Comparison of ENCODE assay signal across 7 mouse cellular contexts in the genomic region with DNA sequence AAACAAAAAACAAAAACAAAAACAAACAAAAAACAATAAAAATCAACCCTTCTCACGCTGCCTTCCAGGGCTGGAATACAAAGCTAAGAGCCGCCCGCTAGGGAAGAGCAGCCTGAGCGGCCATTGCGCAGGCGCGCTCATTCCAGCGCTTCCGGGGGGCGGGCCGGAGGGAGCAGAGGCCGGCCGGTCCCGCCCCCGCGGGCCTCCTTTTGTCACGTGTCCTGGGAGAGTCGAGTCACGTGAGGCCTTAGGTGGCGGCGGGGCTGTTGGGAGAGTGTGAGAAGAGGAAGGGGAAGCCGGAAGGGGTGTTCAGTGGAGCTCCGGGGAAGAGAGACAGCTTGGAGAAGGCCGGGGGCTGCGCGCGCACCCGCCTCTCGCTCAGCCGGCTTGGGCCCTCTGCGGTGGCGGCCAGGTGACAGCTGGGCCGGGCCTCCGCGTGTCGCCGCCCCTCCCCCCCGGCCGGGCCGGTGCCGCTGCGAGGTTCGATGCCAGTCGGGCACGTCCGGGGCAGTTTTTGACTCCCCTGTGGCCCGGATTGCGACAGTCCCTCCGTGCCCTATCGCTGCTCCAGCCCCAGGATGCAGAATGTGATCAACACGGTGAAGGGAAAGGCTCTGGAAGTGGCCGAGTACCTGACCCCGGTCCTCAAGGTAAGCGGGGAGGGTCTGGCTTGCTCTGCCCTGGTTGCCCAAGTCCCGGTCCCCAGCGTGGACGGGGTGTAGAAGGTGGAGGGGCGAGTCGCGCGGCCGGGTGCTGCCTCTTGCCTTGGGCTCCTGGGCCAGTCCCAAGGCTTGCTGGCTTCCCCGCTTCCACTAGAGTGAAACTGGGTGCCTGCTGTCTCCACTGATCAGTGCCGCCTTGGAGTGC. TPM values are rescaled to one million over a fixed set of nuclear protein-coding genes. Genes with fewer than 3 reads are reported as not detected.
DNase-seq lines count a peak whose midpoint lies in the region; ATAC-seq lines count a peak whose summit lies in the region.

Gene Slc35a5, minus strand, starts transcription at position 185 of the 867 bp plus-strand sequence.
Gene Atg3, plus strand, starts transcription at position 264 of the 867 bp plus-strand sequence.

- peak within 1 kb of the TSS; percentile 90 for H3K4me3 ChIP-seq in embryonic facial prominence, embryonic 11.5 days (ENCODE audit: low read depth, low read length)
- peak within 1 kb of the TSS; percentile 91 for H3K4me3 ChIP-seq in limb, embryonic 10.5 days
- peak within 1 kb of the TSS; percentile 77 for H3K4me3 ChIP-seq in midbrain, embryonic 13.5 days (replicated peaks)

- peak within 1 kb of the TSS; percentile 79 for H3K4me2 ChIP-seq in embryonic facial prominence, embryonic 11.5 days (ENCODE audit: low read depth, low read length)
- H3K4me2 ChIP-seq in midbrain, embryonic 13.5 days (replicated peaks), result peak within 1 kb of the TSS; percentile 81

- peak; percentile 98 for DNase-seq in adrenal gland, postnatal 14 days
- DNase-seq in embryonic facial prominence, embryonic 11.5 days (ENCODE audit: low spot score), result peak; percentile 99
- DNase-seq in kidney, adult 11 months, result peak; percentile 97
- peak; percentile 97 for DNase-seq in limb, embryonic 10.5 days (ENCODE audit: low spot score)
- DNase-seq in spleen, adult 12 weeks (ENCODE audit: low spot score), result peak; percentile 90

- ATAC-seq in embryonic facial prominence, embryonic 11.5 days (replicated peaks; ENCODE audit: insufficient number of reproducible peaks, low FRiP score, low TSS enrichment, low read depth), result peak; percentile 99
- ATAC-seq in granulocyte monocyte progenitor cell, adult 5-6 weeks (replicated peaks; ENCODE audit: poor library complexity, severe bottlenecking), result peak; percentile 91
- ATAC-seq in midbrain, embryonic 13.5 days, result peak; percentile 99

- H3K36me3 ChIP-seq in embryonic facial prominence, embryonic 11.5 days (replicated peaks; ENCODE audit: control insufficient read depth, insufficient read depth, low read depth, low read length), result no peaks in the 10 kb centered on the region
- H3K36me3 ChIP-seq in limb, embryonic 10.5 days, result peaks cover 17% of the 10 kb centered on the region
- peaks cover 18% of the 10 kb centered on the region for H3K36me3 ChIP-seq in midbrain, embryonic 13.5 days

- 0% methylated on average over 59 of the region's 64 CpGs for WGBS in embryonic facial prominence, embryonic 11.5 days
- under 1% methylated on average over 64 of the region's 64 CpGs for WGBS in limb, embryonic 10.5 days
- under 1% methylated on average over 56 of the region's 64 CpGs for WGBS in midbrain, embryonic 13.5 days

- H3K9ac ChIP-seq in embryonic facial prominence, embryonic 11.5 days (replicated peaks; ENCODE audit: low read length), result peak within 1 kb of the TSS; percentile 83
- H3K9ac ChIP-seq in midbrain, embryonic 13.5 days (replicated peaks), result peak within 1 kb of the TSS; percentile 95

- peak within 1 kb of the TSS; percentile 65 for H3K27ac ChIP-seq in embryonic facial prominence, embryonic 11.5 days (replicated peaks; ENCODE audit: low read depth, low read length)
- H3K27ac ChIP-seq in limb, embryonic 10.5 days, result peak within 1 kb of the TSS; percentile 92
- peak within 1 kb of the TSS; percentile 93 for H3K27ac ChIP-seq in midbrain, embryonic 13.5 days

- H3K9me3 ChIP-seq in embryonic facial prominence, embryonic 11.5 days (replicated peaks; ENCODE audit: control insufficient read depth, low read length), result no peaks in the 10 kb centered on the region
- no peaks in the 10 kb centered on the region for H3K9me3 ChIP-seq in limb, embryonic 10.5 days (replicated peaks)
- no peaks in the 10 kb centered on the region for H3K9me3 ChIP-seq in midbrain, embryonic 13.5 days

- H3K27me3 ChIP-seq in embryonic facial prominence, embryonic 11.5 days (ENCODE audit: control insufficient read depth, insufficient read depth, low read length), result no peaks in the 10 kb centered on the region
- H3K27me3 ChIP-seq in limb, embryonic 10.5 days (ENCODE audit: low read depth, poor library complexity, severe bottlenecking), result no peaks in the 10 kb centered on the region
- no peaks in the 10 kb centered on the region for H3K27me3 ChIP-seq in midbrain, embryonic 13.5 days

- H3K4me1 ChIP-seq in embryonic facial prominence, embryonic 11.5 days (ENCODE audit: control insufficient read depth, insufficient read depth, low read length), result no peaks in the 10 kb centered on the region
- peaks cover 17% of the 10 kb centered on the region for H3K4me1 ChIP-seq in limb, embryonic 10.5 days
- H3K4me1 ChIP-seq in midbrain, embryonic 13.5 days (replicated peaks), result peaks cover 32% of the 10 kb centered on the region

RNA-seq across cellular contexts. Expression of gene Slc35a5, which starts in this region (rescaled TPM):
- 28.4 and 29.1 TPM in 2 replicates for total RNA-seq in adrenal gland, postnatal 14 days (2021)
- 13.0 and 16.4 TPM in 2 replicates for polyA plus RNA-seq in embryonic facial prominence, embryonic 11.5 days (2014; fragmentation: Nextera tagmentation; extraction: Ambion mirVana)
- 8.7 and 15.9 TPM in 2 replicates for total RNA-seq in granulocyte monocyte progenitor cell, adult 5-6 weeks (2014; fragmentation: Nextera tagmentation)
- total RNA-seq in granulocyte monocyte progenitor cell, adult 5-6 weeks (2017), result 10.9 and 20.1 TPM in 2 replicates
- 10.0 and 14.1 TPM in 2 replicates for polyA plus RNA-seq in limb, embryonic 10.5 days (2016; fragmentation: Nextera tagmentation; extraction: Ambion mirVana)
- 27.5 and 30.0 TPM in 2 replicates for polyA plus RNA-seq in midbrain, embryonic 13.5 days (2015; fragmentation: Nextera tagmentation; extraction: Ambion mirVana)

RNA-seq across cellular contexts. Expression of gene Atg3, which starts in this region (rescaled TPM):
- total RNA-seq in adrenal gland, postnatal 14 days (2021), result 55.1 and 55.5 TPM in 2 replicates
- polyA plus RNA-seq in embryonic facial prominence, embryonic 11.5 days (2014; fragmentation: Nextera tagmentation; extraction: Ambion mirVana), result 32.0 and 35.8 TPM in 2 replicates
- total RNA-seq in granulocyte monocyte progenitor cell, adult 5-6 weeks (2014; fragmentation: Nextera tagmentation), result 52.2 and 60.2 TPM in 2 replicates
- total RNA-seq in granulocyte monocyte progenitor cell, adult 5-6 weeks (2017), result 57.3 and 66.7 TPM in 2 replicates
- 28.3 and 31.2 TPM in 2 replicates for polyA plus RNA-seq in limb, embryonic 10.5 days (2016; fragmentation: Nextera tagmentation; extraction: Ambion mirVana)
- 46.0 and 48.8 TPM in 2 replicates for polyA plus RNA-seq in midbrain, embryonic 13.5 days (2015; fragmentation: Nextera tagmentation; extraction: Ambion mirVana)

Comparison
In these comparisons a context has a peak if more than half of its experiments do, and no peak if none do; other contexts are left out.
1. Peak in every context shown above with its lines: DNase-seq, ATAC-seq, H3K4me3 ChIP-seq and H3K27ac ChIP-seq.